Mouse (Mus musculus) limb, embryonic 12.5 days (tissue): ENCODE measurements at regions not wholly inside any gene's neighbourhood (a gene's known extent, or its start where the extent isn't known, plus 50 kb on each side); places are given as distances from the start of the nearest gene placed in this dataset.

Experiments used
- ATAC-seq: fragments of 200-750 bp; cut with Nextera tagmentation; 2 replicates; pipeline ENCODE4 v1.8.0; 2017; ENCODE audit warnings: low read depth, moderate TSS enrichment; ENCODE audit not compliant: insufficient number of reproducible peaks, insufficient read depth, low FRiP score, low TSS enrichment
- H3K27ac ChIP-seq: fragments of 300-500 bp; sonication (generic); 2 replicates; pipeline ENCODE4 v1.5.1; 2016; ENCODE audit warnings: mild to moderate bottlenecking, moderate library complexity
- H3K27me3 ChIP-seq: fragments of 300-500 bp; sonication (generic); 2 replicates; pipeline ENCODE4 v1.6.1; 2016; ENCODE audit warnings: mild to moderate bottlenecking, moderate library complexity
- H3K36me3 ChIP-seq: fragments of 300-500 bp; sonication (generic); 2 replicates; pipeline ENCODE4 v1.6.1; 2016; ENCODE audit warnings: mild to moderate bottlenecking, moderate library complexity
- H3K4me1 ChIP-seq: fragments of 300-500 bp; sonication (generic); replicated peaks from 2 replicates; pipeline ENCODE4 v1.6.1; 2016
- H3K4me2 ChIP-seq: fragments of 300-500 bp; sonication (generic); 2 replicates; pipeline ENCODE4 v1.6.1; 2016; ENCODE audit warnings: mild to moderate bottlenecking, moderate library complexity
- H3K4me3 ChIP-seq: fragments of 300-500 bp; sonication (generic); replicated peaks from 2 replicates; pipeline ENCODE4 v1.5.1; 2016; ENCODE audit warnings: mild to moderate bottlenecking
- H3K9ac ChIP-seq: fragments of 300-500 bp; sonication (generic); replicated peaks from 2 replicates; pipeline ENCODE4 v1.6.1; 2016; ENCODE audit warnings: mild to moderate bottlenecking, moderate library complexity
- H3K9me3 ChIP-seq: fragments of 300-500 bp; sonication (generic); 2 replicates; pipeline ENCODE4 v1.6.1; 2016; ENCODE audit warnings: mild to moderate bottlenecking, moderate library complexity
- WGBS: fragments of 180-500 bp; shearing (Covaris S2); methylation state at CpG from one replicate; pipeline ENCODE4 v1.1.7; 2016; 5-methylcytosine and 5-hydroxymethylcytosine counted together

- no peaks in the 10 kb centered on the region for H3K4me1 ChIP-seq
- WGBS = 83% methylated on average over 6 of the region's 6 CpGs
- H3K27ac ChIP-seq = no peak overlapping the region
- H3K36me3 ChIP-seq = no peaks in the 10 kb centered on the region
- no peaks in the 10 kb centered on the region for H3K27me3 ChIP-seq
- no peak for ATAC-seq
- no peaks in the 10 kb centered on the region for H3K9me3 ChIP-seq
- no peak overlapping the region for H3K9ac ChIP-seq
- H3K4me2 ChIP-seq = no peak overlapping the region
- no peak overlapping the region for H3K4me3 ChIP-seq
Observed at GRCm38 (mm10) chr12:54256506-54257128, 53.0 kb upstream of the Egln3 start.
